Mouse (Mus musculus) kidney, adult 11 months (tissue): ENCODE results near the gene Ctnna3.

ENCODE experiments used
- DNase-seq: peaks from one replicate; pipeline ENCODE4 v3.0.0; 2022

Ctnna3 gene

GRCm38 (mm10) chr10:63954308-63954930 lies 524.5 kb downstream of the Ctnna3 start:
- DNase-seq: no peak

- no peak for DNase-seq
Measured at GRCm38 (mm10) chr10:63972300-63972699, 542.4 kb downstream of the Ctnna3 start.

GRCm38 (mm10) chr10:63978101-63978500 lies 548.2 kb downstream of the Ctnna3 start:
- DNase-seq: no peak

- DNase-seq: no peak
Measured at GRCm38 (mm10) chr10:63978535-63978934, 548.6 kb downstream of the Ctnna3 start.

- no peak for DNase-seq
Measured at GRCm38 (mm10) chr10:63978969-63979368, 549.1 kb downstream of the Ctnna3 start.

- no peak for DNase-seq
Measured at GRCm38 (mm10) chr10:63979410-63979809, 549.5 kb downstream of the Ctnna3 start.

GRCm38 (mm10) chr10:63985576-63985975 lies 555.7 kb downstream of the Ctnna3 start:
- no peak for DNase-seq

- no peak for DNase-seq
Measured at GRCm38 (mm10) chr10:63994251-63994650, 564.4 kb downstream of the Ctnna3 start.

- no peak for DNase-seq
Measured at GRCm38 (mm10) chr10:64001531-64001930, 571.6 kb downstream of the Ctnna3 start.

GRCm38 (mm10) chr10:64001996-64002395 lies 572.1 kb downstream of the Ctnna3 start:
- DNase-seq: no peak

- no peak for DNase-seq
Measured at GRCm38 (mm10) chr10:64020347-64020746, 590.4 kb downstream of the Ctnna3 start.

GRCm38 (mm10) chr10:64023340-64023739 lies 593.4 kb downstream of the Ctnna3 start:
- DNase-seq: no peak

GRCm38 (mm10) chr10:64030901-64031300 lies 601.0 kb downstream of the Ctnna3 start:
- DNase-seq: no peak

- DNase-seq: no peak
Measured at GRCm38 (mm10) chr10:64039760-64040535, 610.0 kb downstream of the Ctnna3 start.

GRCm38 (mm10) chr10:64041218-64041617 lies 611.3 kb downstream of the Ctnna3 start:
- no peak for DNase-seq

GRCm38 (mm10) chr10:64041892-64042291 lies 612.0 kb downstream of the Ctnna3 start:
- DNase-seq: no peak

- no peak for DNase-seq
Measured at GRCm38 (mm10) chr10:64049151-64049550, 619.3 kb downstream of the Ctnna3 start.

GRCm38 (mm10) chr10:64049946-64050345 lies 620.0 kb downstream of the Ctnna3 start:
- DNase-seq: no peak

GRCm38 (mm10) chr10:64063704-64064103 lies 633.8 kb downstream of the Ctnna3 start:
- no peak for DNase-seq

GRCm38 (mm10) chr10:64075944-64076343 lies 646.0 kb downstream of the Ctnna3 start:
- DNase-seq: no peak

GRCm38 (mm10) chr10:64076410-64077052 lies 646.6 kb downstream of the Ctnna3 start:
- no peak for DNase-seq

- DNase-seq: no peak
Measured at GRCm38 (mm10) chr10:64082345-64082744, 652.4 kb downstream of the Ctnna3 start.

- no peak for DNase-seq
Measured at GRCm38 (mm10) chr10:64083813-64084212, 653.9 kb downstream of the Ctnna3 start.

- DNase-seq: no peak
Measured at GRCm38 (mm10) chr10:64084465-64084864, 654.6 kb downstream of the Ctnna3 start.
